Mouse (Mus musculus): ENCODE data around the gene Prr3. TPM values are rescaled to one million over a fixed set of nuclear protein-coding genes. Genes with fewer than 3 reads are reported as not detected.

Prr3 gene
- polyA plus RNA-seq (2015; fragmentation: Nextera tagmentation; extraction: Ambion mirVana): 17.6 and 18.1 TPM in 2 replicates

GRCm38 (mm10) chr17:35979401-35980362 lies at the start of gene Prr3, which contains the start of gene Gnl1:
Gene Prr3 (minus strand): TSS chr17:35980236.
Gene Gnl1 (plus strand): TSS chr17:35979851.
- Histone ChIP-seq H3K36me3 (peaks cover 58% of the 10 kb centered on the region), H3K4me1 (peaks cover 21% of the 10 kb centered on the region), H3K4me2 (peak within 1 kb of the TSS; percentile 90), H3K4me3 (peak within 1 kb of the TSS; percentile 99), H3K9ac (peak within 1 kb of the TSS; percentile 94), H3K27me3 (replicated peaks) (no peaks in the 10 kb centered on the region), H3K27ac (replicated peaks) (peak within 1 kb of the TSS; percentile 96), H3K9me3 (no peaks in the 10 kb centered on the region)
- under 1% methylated on average over 97 of the region's 109 CpGs for WGBS
- ATAC-seq (ENCODE audit: extremely low read depth, insufficient number of reproducible peaks, low FRiP score, low TSS enrichment): peak; percentile 81

- H3K9ac ChIP-seq: no peak overlapping the region
- ATAC-seq (ENCODE audit: extremely low read depth, insufficient number of reproducible peaks, low FRiP score, low TSS enrichment): no peak
- H3K27me3 ChIP-seq (replicated peaks): peaks cover 12% of the 10 kb centered on the region
- 84% methylated on average over 7 of the region's 7 CpGs for WGBS
- no peaks in the 10 kb centered on the region for H3K36me3 ChIP-seq
- H3K4me2 ChIP-seq: no peak overlapping the region
- no peak overlapping the region for H3K27ac ChIP-seq (replicated peaks)
- no peaks in the 10 kb centered on the region for H3K9me3 ChIP-seq
- H3K4me1 ChIP-seq: peaks cover 7% of the 10 kb centered on the region
- H3K4me3 ChIP-seq: no peak overlapping the region
These were observed 49.0 kb upstream of the Prr3 start for GRCm38 (mm10) chr17:36028879-36029619.

DNA sequence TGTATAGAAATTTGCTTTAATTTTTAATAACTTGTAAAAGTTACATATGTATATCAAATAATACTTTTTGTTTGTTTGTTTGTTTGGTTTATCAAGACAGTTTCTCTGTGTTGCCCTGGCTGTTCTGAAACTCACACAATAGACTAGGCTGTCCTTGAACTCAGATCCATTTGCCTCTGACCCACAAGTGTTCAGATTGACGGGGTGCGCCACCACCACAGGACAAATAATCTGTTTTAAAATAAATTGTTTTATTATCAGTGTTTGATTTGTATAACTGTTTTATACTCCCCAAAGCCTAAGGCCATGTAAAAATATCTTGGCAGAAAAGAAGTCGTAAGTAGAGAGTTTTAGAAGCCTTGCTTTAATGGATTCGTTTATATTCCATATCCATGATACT lies 47.6 kb upstream of the Prr3 start:
- ATAC-seq (ENCODE audit: extremely low read depth, insufficient number of reproducible peaks, low FRiP score, low TSS enrichment): no peak
- Histone ChIP-seq H3K36me3 (no peaks in the 10 kb centered on the region), H3K9me3 (no peaks in the 10 kb centered on the region), H3K9ac (no peak overlapping the region), H3K27ac (replicated peaks) (no peak overlapping the region), H3K4me2 (no peak overlapping the region), H3K4me3 (no peak overlapping the region), H3K4me1 (peaks cover 19% of the 10 kb centered on the region), H3K27me3 (replicated peaks) (peaks cover 11% of the 10 kb centered on the region)
- WGBS: 89% methylated on average over 4 of the region's 4 CpGs

- Histone ChIP-seq H3K27me3 (replicated peaks) (peaks cover under 1% of the 10 kb centered on the region; the same call in 1 of the 2 replicates), H3K4me3 (no peak overlapping the region), H3K4me1 (peaks cover 17% of the 10 kb centered on the region), H3K27ac (replicated peaks) (no peak overlapping the region), H3K4me2 (no peak overlapping the region), H3K9ac (no peak overlapping the region), H3K36me3 (no peaks in the 10 kb centered on the region), H3K9me3 (no peaks in the 10 kb centered on the region)
- 48% methylated on average over 4 of the region's 4 CpGs for WGBS
- ATAC-seq (ENCODE audit: extremely low read depth, insufficient number of reproducible peaks, low FRiP score, low TSS enrichment): no peak
These were observed 45.9 kb upstream of the Prr3 start for GRCm38 (mm10) chr17:36025901-36026300.

GRCm38 (mm10) chr17:36025197-36025596 lies 45.2 kb upstream of the Prr3 start:
- no peak overlapping the region for H3K4me3 ChIP-seq
- ATAC-seq (ENCODE audit: extremely low read depth, insufficient number of reproducible peaks, low FRiP score, low TSS enrichment): no peak
- no peaks in the 10 kb centered on the region for H3K9me3 ChIP-seq
- H3K36me3 ChIP-seq: no peaks in the 10 kb centered on the region
- no peak overlapping the region for H3K27ac ChIP-seq (replicated peaks)
- no peaks in the 10 kb centered on the region for H3K27me3 ChIP-seq (replicated peaks)
- peaks cover 17% of the 10 kb centered on the region for H3K4me1 ChIP-seq
- no peak overlapping the region for H3K9ac ChIP-seq
- 40% methylated on average over 5 of the region's 5 CpGs for whole genome bisulfite sequencing
- H3K4me2 ChIP-seq: no peak overlapping the region

GRCm38 (mm10) chr17:36023710-36024654 lies 43.9 kb upstream of the Prr3 start:
- WGBS: 54% methylated on average over 9 of the region's 9 CpGs
- no peaks in the 10 kb centered on the region for H3K27me3 ChIP-seq (replicated peaks)
- H3K27ac ChIP-seq (replicated peaks): peak overlapping the region; percentile 6; the same call in 1 of the 2 replicates
- no peaks in the 10 kb centered on the region for H3K9me3 ChIP-seq
- no peaks in the 10 kb centered on the region for H3K36me3 ChIP-seq
- H3K4me3 ChIP-seq: no peak overlapping the region
- peaks cover 17% of the 10 kb centered on the region for H3K4me1 ChIP-seq
- ATAC-seq (ENCODE audit: extremely low read depth, insufficient number of reproducible peaks, low FRiP score, low TSS enrichment): no peak
- no peak overlapping the region for H3K9ac ChIP-seq
- H3K4me2 ChIP-seq: 0 out of 2 replicates have a peak overlapping the region, but pooled peaks have one; percentile 20

- Histone ChIP-seq H3K27ac (replicated peaks) (no peak overlapping the region), H3K27me3 (replicated peaks) (no peaks in the 10 kb centered on the region), H3K9ac (no peak overlapping the region), H3K4me3 (no peak overlapping the region), H3K4me1 (peaks cover 15% of the 10 kb centered on the region), H3K9me3 (no peaks in the 10 kb centered on the region), H3K36me3 (no peaks in the 10 kb centered on the region), H3K4me2 (no peak overlapping the region)
- 84% methylated on average over 6 of the region's 6 CpGs for WGBS
- ATAC-seq (ENCODE audit: extremely low read depth, insufficient number of reproducible peaks, low FRiP score, low TSS enrichment): no peak
These were observed 42.9 kb upstream of the Prr3 start for GRCm38 (mm10) chr17:36022922-36023321.

- Histone ChIP-seq H3K4me3 (no peak overlapping the region), H3K9me3 (no peaks in the 10 kb centered on the region), H3K27ac (replicated peaks) (no peak overlapping the region), H3K36me3 (no peaks in the 10 kb centered on the region), H3K27me3 (replicated peaks) (no peaks in the 10 kb centered on the region), H3K4me2 (no peak overlapping the region), H3K4me1 (peaks cover 15% of the 10 kb centered on the region), H3K9ac (no peak overlapping the region)
- ATAC-seq (ENCODE audit: extremely low read depth, insufficient number of reproducible peaks, low FRiP score, low TSS enrichment): no peak
- WGBS: 85% methylated on average over 9 of the region's 9 CpGs
These were observed 42.1 kb upstream of the Prr3 start for GRCm38 (mm10) chr17:36022098-36022497.

DNA sequence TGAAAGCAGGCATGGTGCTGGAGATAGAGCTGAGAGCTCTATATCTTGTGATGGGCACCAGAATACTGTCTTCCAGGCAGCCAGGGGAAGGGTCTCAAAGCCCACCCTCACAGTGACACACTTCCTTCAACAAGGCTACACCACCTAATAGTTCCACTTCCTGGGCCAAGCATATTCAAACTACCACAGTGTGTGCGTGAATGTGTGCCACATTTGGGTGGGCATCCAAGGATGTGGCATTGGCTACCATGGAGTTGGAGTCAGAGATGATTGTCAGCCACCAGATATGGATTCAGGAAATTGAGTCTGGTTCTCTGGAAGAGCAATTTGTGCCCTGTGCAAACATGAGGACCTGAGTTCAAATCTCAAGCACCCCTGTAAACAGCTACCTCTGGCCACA lies 41.3 kb upstream of the Prr3 start:
- Histone ChIP-seq H3K27ac (replicated peaks) (peak overlapping the region; percentile 73), H3K4me2 (peak overlapping the region; percentile 61), H3K27me3 (replicated peaks) (no peaks in the 10 kb centered on the region), H3K9me3 (no peaks in the 10 kb centered on the region), H3K36me3 (peaks cover 5% of the 10 kb centered on the region; the same call in 1 of the 2 replicates), H3K4me1 (peaks cover 15% of the 10 kb centered on the region), H3K4me3 (no peak overlapping the region; the same call in 1 of the 2 replicates), H3K9ac (no peak overlapping the region)
- ATAC-seq (ENCODE audit: extremely low read depth, insufficient number of reproducible peaks, low FRiP score, low TSS enrichment): no peak
- WGBS: 85% methylated on average over 1 of the region's 1 CpGs

- no peaks in the 10 kb centered on the region for H3K27me3 ChIP-seq (replicated peaks)
- no peaks in the 10 kb centered on the region for H3K9me3 ChIP-seq
- H3K4me1 ChIP-seq: peaks cover 15% of the 10 kb centered on the region
- H3K4me3 ChIP-seq: peak within 1 kb of the TSS; percentile 34
- peak within 1 kb of the TSS; percentile 73 for H3K27ac ChIP-seq (replicated peaks)
- H3K36me3 ChIP-seq: peaks cover 11% of the 10 kb centered on the region; the same call in 1 of the 2 replicates
- peak within 1 kb of the TSS; percentile 61 for H3K4me2 ChIP-seq
- ATAC-seq (ENCODE audit: extremely low read depth, insufficient number of reproducible peaks, low FRiP score, low TSS enrichment): peak; percentile 61; the same call in 1 of the 2 replicates
- H3K9ac ChIP-seq: peak within 1 kb of the TSS; percentile 2; the same call in 1 of the 2 replicates
- 19% methylated on average over 15 of the region's 15 CpGs for WGBS
These were observed 40.4 kb upstream of the Prr3 start, which contains the start of gene H2-T24 for GRCm38 (mm10) chr17:36020191-36021073. Gene H2-T24 (minus strand): TSS chr17:36020560.
